Mouse (Mus musculus) embryonic fibroblast, embryonic 13.5 days (primary cell): ENCODE measurements at regions not wholly inside any gene's neighbourhood (a gene's known extent, or its start where the extent isn't known, plus 50 kb on each side); places are given as distances from the start of the nearest gene placed in this dataset.

ENCODE experiments used
- H3K27ac ChIP-seq: 2 replicates; pipeline ENCODE4 v1.5.1; 2012; ENCODE audit warnings: low read length, control low read depth, inconsistent platforms; ENCODE audit not compliant: insufficient read depth
- H3K4me1 ChIP-seq: 2 replicates; pipeline ENCODE4 v1.6.1; 2011; ENCODE audit warnings: low read length; ENCODE audit not compliant: control insufficient read depth, insufficient read depth
- H3K4me3 ChIP-seq: 2 replicates; pipeline ENCODE4 v1.5.1; 2011; ENCODE audit warnings: mild to moderate bottlenecking, control low read depth, low read length; ENCODE audit not compliant: insufficient read depth
- CTCF ChIP-seq: IDR thresholded peaks from 2 replicates; pipeline ENCODE4 v1.5.1; 2011; ENCODE audit warnings: mild to moderate bottlenecking, control low read depth, low read length, moderate library complexity, borderline replicate concordance; ENCODE audit not compliant: insufficient read depth
- POLR2A ChIP-seq: IDR thresholded peaks from 2 replicates; pipeline ENCODE4 v1.6.1; 2011; ENCODE audit warnings: low read depth, mild to moderate bottlenecking, control low read depth, low read length, moderate library complexity

GRCm38 (mm10) chr8:6658860-6659259, 1553.7 kb upstream of the Slc10a2 start:
- TF ChIP-seq POLR2A: no peak
- Histone ChIP-seq H3K4me3 (no peak overlapping the region), H3K4me1 (no peaks in the 10 kb centered on the region), H3K27ac (no peak overlapping the region)

- Histone ChIP-seq H3K4me3 (no peak overlapping the region), H3K4me1 (no peaks in the 10 kb centered on the region), H3K27ac (no peak overlapping the region)
- TF ChIP-seq CTCF (no peak), POLR2A (no peak)
Observed at GRCm38 (mm10) chr8:6657451-6657990, 1552.4 kb upstream of the Slc10a2 start.

GRCm38 (mm10) chr8:6652180-6652579, 1547.0 kb upstream of the Slc10a2 start:
- Histone ChIP-seq H3K4me3 (no peak overlapping the region), H3K27ac (no peak overlapping the region), H3K4me1 (no peaks in the 10 kb centered on the region)
- TF ChIP-seq POLR2A (no peak), CTCF (no peak)

DNA sequence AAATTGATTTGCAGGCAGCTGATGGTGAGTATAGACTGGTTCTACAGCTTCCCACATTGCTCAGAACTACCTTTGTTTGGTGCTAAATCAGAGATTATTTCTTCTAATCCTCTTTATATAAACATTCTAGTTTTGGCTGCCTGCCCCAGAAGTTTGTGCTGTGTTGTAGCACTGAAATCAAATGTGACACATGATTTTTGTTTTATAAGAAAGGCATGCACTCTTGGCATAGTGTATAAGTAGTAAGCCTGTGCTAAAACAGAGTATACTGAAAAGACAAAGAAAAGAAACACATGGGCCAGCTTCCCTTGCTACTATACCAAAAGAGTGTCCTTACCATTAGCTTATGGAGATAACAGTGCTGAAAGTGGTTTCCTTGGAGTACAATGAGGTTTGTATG, 1542.9 kb upstream of the Slc10a2 start:
- Histone ChIP-seq H3K4me1 (no peaks in the 10 kb centered on the region), H3K4me3 (no peak overlapping the region), H3K27ac (no peak overlapping the region)
- TF ChIP-seq CTCF: no peak
- no peak for TF ChIP-seq POLR2A

GRCm38 (mm10) chr8:6645287-6645957, 1540.3 kb upstream of the Slc10a2 start:
- Histone ChIP-seq H3K4me1 (no peaks in the 10 kb centered on the region), H3K27ac (no peak overlapping the region), H3K4me3 (no peak overlapping the region)
- no peak for TF ChIP-seq POLR2A

GRCm38 (mm10) chr8:6644396-6644795, 1539.2 kb upstream of the Slc10a2 start:
- Histone ChIP-seq H3K4me1 (no peaks in the 10 kb centered on the region), H3K4me3 (no peak overlapping the region), H3K27ac (no peak overlapping the region)
- TF ChIP-seq CTCF (no peak), POLR2A (no peak)

DNA sequence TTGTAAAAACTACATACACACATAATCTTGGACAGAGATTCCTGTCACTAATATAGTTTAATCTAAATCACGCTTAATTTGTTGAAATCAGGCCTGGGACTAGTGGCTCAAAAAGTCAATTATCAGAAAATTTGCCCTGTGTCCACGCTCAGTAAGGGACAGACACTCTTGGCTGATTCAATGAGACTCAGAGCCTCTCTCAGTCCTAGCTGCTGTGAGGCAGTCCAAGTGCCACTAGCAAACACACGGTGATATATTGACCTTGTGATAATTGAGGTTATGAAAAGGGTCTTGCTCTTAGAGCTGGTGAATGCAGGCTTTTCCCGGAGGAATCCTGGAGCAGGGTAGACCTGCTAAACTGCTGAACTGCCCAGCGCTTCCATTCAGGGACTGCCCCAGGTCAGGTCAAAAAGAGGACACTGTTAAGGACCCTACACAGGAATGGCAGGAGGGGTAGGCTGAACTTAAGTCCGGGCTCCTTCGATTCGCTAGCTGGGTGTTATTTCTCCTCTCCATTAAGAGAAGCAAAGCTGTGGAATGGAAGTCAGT, 1521.9 kb upstream of the Slc10a2 start:
- no peak overlapping the region for H3K27ac ChIP-seq
- H3K4me1 ChIP-seq: no peaks in the 10 kb centered on the region
- TF ChIP-seq CTCF: no peak
- TF ChIP-seq POLR2A: no peak
- no peak overlapping the region for H3K4me3 ChIP-seq

DNA sequence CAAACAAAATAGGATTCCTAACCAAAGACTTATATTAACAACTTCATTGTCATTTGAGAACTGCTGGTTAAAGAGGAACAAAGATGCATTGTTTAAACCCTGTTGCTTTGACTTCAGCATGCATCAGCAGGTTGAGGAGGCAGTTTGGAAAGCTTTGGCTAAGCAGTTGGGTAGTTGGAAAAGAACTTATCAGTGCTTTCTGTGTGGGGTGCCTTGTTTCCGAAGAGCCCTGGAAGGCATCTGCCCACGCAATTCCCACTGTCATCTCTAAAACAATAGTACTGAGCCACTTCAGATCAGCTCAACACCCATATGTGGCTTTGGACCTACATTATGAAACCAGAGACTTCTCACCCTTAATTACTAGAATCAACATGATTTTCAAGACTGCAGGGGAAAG, 1503.7 kb upstream of the Slc10a2 start:
- H3K4me3 ChIP-seq: no peak overlapping the region
- no peak for TF ChIP-seq POLR2A
- TF ChIP-seq CTCF: no peak
- no peak overlapping the region for H3K27ac ChIP-seq
- no peaks in the 10 kb centered on the region for H3K4me1 ChIP-seq

GRCm38 (mm10) chr8:6606854-6607535, 1501.8 kb upstream of the Slc10a2 start:
- no peak overlapping the region for H3K4me3 ChIP-seq
- H3K27ac ChIP-seq: no peak overlapping the region
- H3K4me1 ChIP-seq: no peaks in the 10 kb centered on the region
- no peak for TF ChIP-seq POLR2A
- no peak for TF ChIP-seq CTCF

GRCm38 (mm10) chr8:6604232-6604804, 1499.2 kb upstream of the Slc10a2 start:
- TF ChIP-seq POLR2A: no peak
- no peak for TF ChIP-seq CTCF

More at GRCm38 (mm10) chr8:6604232-6604804, 1499.2 kb upstream of the Slc10a2 start:
- Histone ChIP-seq H3K4me3 (no peak overlapping the region), H3K27ac (no peak overlapping the region), H3K4me1 (no peaks in the 10 kb centered on the region)
